ENCODE assay signal across 8 mouse cellular contexts in the genomic region with DNA sequence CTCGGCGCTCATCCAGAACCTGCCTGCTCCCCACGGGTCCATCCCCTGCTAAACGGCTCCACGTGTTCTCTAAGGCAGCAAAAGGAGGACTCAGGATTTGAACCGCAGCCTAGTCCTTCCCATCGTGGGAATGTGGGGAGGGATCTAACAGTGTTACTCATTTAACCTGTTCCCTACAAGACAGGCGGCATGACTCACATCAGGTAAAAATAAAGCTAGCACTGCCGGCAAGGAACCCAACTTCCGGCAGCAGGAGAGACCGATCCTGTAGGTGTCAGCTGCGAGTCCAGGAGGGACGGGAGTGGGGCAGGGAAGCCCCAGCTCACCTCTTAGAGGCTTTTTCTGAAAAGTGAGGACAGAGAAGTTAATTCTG. TPM values are rescaled to one million over a fixed set of nuclear protein-coding genes. Genes with fewer than 3 reads are reported as not detected.
DNase-seq lines count a peak whose midpoint lies in the region; ATAC-seq and TF ChIP-seq lines count a peak whose summit lies in the region.

No protein-coding gene starts in this region.

- peak overlapping the region; percentile 17; the same call in 1 of the 2 replicates for H3K9ac ChIP-seq in lung, embryonic 14.5 days
- H3K9ac ChIP-seq in stomach, embryonic 14.5 days (replicated peaks; ENCODE audit: low read depth, low read length) = no peak overlapping the region

- H3K4me1 ChIP-seq in lung, embryonic 14.5 days (ENCODE audit: insufficient read depth) = no peaks in the 10 kb centered on the region
- H3K4me1 ChIP-seq in stomach, embryonic 14.5 days (ENCODE audit: control insufficient read depth, insufficient read depth, low read length) = 0 out of 2 replicates have a peak, but pooled peaks cover 8% of the 10 kb centered on the region

- no peaks in the 10 kb centered on the region for H3K9me3 ChIP-seq in lung, embryonic 14.5 days (ENCODE audit: low read depth, low read length)
- H3K9me3 ChIP-seq in stomach, embryonic 14.5 days (ENCODE audit: control insufficient read depth, low read depth, low read length) = no peaks in the 10 kb centered on the region

- no peaks in the 10 kb centered on the region for H3K36me3 ChIP-seq in lung, embryonic 14.5 days (ENCODE audit: insufficient read depth)
- H3K36me3 ChIP-seq in stomach, embryonic 14.5 days (ENCODE audit: control insufficient read depth, insufficient read depth, low read length) = no peaks in the 10 kb centered on the region

- peak overlapping the region; percentile 86 for H3K27ac ChIP-seq in lung, embryonic 14.5 days (ENCODE audit: low read depth)
- peak overlapping the region; percentile 82 for H3K27ac ChIP-seq in stomach, embryonic 14.5 days (ENCODE audit: low read length)

- WGBS in lung, embryonic 14.5 days = 11% methylated on average over 13 of the region's 13 CpGs
- WGBS in stomach, embryonic 14.5 days = 15% methylated on average over 13 of the region's 13 CpGs

- H3K4me3 ChIP-seq in lung, embryonic 14.5 days (ENCODE audit: low read depth, low read length) = peak overlapping the region; percentile 33
- H3K4me3 ChIP-seq in stomach, embryonic 14.5 days (ENCODE audit: low read depth, low read length) = peak overlapping the region; percentile 27

- peak; percentile 30; the same call in 1 of the 2 replicates for ATAC-seq in lung, embryonic 14.5 days (ENCODE audit: insufficient read depth)
- peak; percentile 17; the same call in 1 of the 2 replicates for ATAC-seq in stomach, embryonic 14.5 days (ENCODE audit: insufficient number of reproducible peaks, insufficient read depth, low FRiP score, low read depth)
- no peak for ATAC-seq in granulocyte monocyte progenitor cell, adult 5-6 weeks (replicated peaks; ENCODE audit: poor library complexity, severe bottlenecking)
- ATAC-seq in erythroid progenitor cell, adult 5-6 weeks (replicated peaks; ENCODE audit: low FRiP score, poor library complexity, severe bottlenecking) = no peak

- no peaks in the 10 kb centered on the region for H3K27me3 ChIP-seq in lung, embryonic 14.5 days (ENCODE audit: insufficient read depth, low read length)
- no peaks in the 10 kb centered on the region for H3K27me3 ChIP-seq in stomach, embryonic 14.5 days (ENCODE audit: control insufficient read depth, insufficient read depth, low read length)

- peak overlapping the region; percentile 61 for H3K4me2 ChIP-seq in lung, embryonic 14.5 days
- H3K4me2 ChIP-seq in stomach, embryonic 14.5 days (replicated peaks; ENCODE audit: low read depth, low read length) = peak overlapping the region; percentile 48

- DNase-seq in right cerebral cortex, adult 2 months (ENCODE audit: low spot score in 2 of 2) = peak; percentile 62 to 68
- DNase-seq in right cerebral cortex, postnatal 4 days = no peak
- peak; percentile 11 to 23 for DNase-seq in frontal cortex, postnatal 25 days (ENCODE audit: low spot score in 2 of 2)
- peak; percentile 88 for DNase-seq in kidney, adult 9 months
- peak; percentile 43 for DNase-seq in lung, embryonic 14.5 days

- no peak for TF ChIP-seq CTCF in lung, embryonic 14.5 days (IDR thresholded peaks at IDR 0.05; ENCODE audit: low read depth)

RNA-seq across cellular contexts. Expression of gene Tmem125, which starts 0.7 kb away (rescaled TPM):
- polyA plus RNA-seq in lung, embryonic 14.5 days (2014; fragmentation: Nextera tagmentation; extraction: Ambion mirVana) = 3.3 and 3.6 TPM in 2 replicates
- 5.0 and 6.5 TPM in 2 replicates for polyA plus RNA-seq in stomach, embryonic 14.5 days (2014; fragmentation: Nextera tagmentation; extraction: Ambion mirVana)
- total RNA-seq in granulocyte monocyte progenitor cell, adult 5-6 weeks (2014; fragmentation: Nextera tagmentation) = not detected in 2 replicates
- total RNA-seq in granulocyte monocyte progenitor cell, adult 5-6 weeks (2017) = 0.82 TPM in 1 of 2 replicates, not detected in the other
- total RNA-seq in erythroid progenitor cell, adult 5-6 weeks (2015; ENCODE audit: low replicate concordance) = not detected in 2 replicates
- total RNA-seq in erythroid progenitor cell, adult 5-6 weeks (2017; ENCODE audit: low replicate concordance) = not detected in 2 replicates

RNA-seq across cellular contexts. Expression of gene 2610528J11Rik, which starts 16.3 kb away (rescaled TPM):
- polyA plus RNA-seq in lung, embryonic 14.5 days (2014; fragmentation: Nextera tagmentation; extraction: Ambion mirVana) = 9.0 and 10.3 TPM in 2 replicates
- 17.9 and 18.3 TPM in 2 replicates for polyA plus RNA-seq in stomach, embryonic 14.5 days (2014; fragmentation: Nextera tagmentation; extraction: Ambion mirVana)
- total RNA-seq in granulocyte monocyte progenitor cell, adult 5-6 weeks (2014; fragmentation: Nextera tagmentation) = not detected in 2 replicates
- not detected in 2 replicates for total RNA-seq in granulocyte monocyte progenitor cell, adult 5-6 weeks (2017)
- total RNA-seq in erythroid progenitor cell, adult 5-6 weeks (2015; ENCODE audit: low replicate concordance) = not detected in 2 replicates
- total RNA-seq in erythroid progenitor cell, adult 5-6 weeks (2017; ENCODE audit: low replicate concordance) = not detected in 2 replicates

RNA-seq across cellular contexts. Expression of gene Tie1, which starts 53.3 kb away (rescaled TPM):
- polyA plus RNA-seq in lung, embryonic 14.5 days (2014; fragmentation: Nextera tagmentation; extraction: Ambion mirVana) = 52.7 and 54.2 TPM in 2 replicates
- polyA plus RNA-seq in stomach, embryonic 14.5 days (2014; fragmentation: Nextera tagmentation; extraction: Ambion mirVana) = 16.4 and 18.5 TPM in 2 replicates
- total RNA-seq in granulocyte monocyte progenitor cell, adult 5-6 weeks (2014; fragmentation: Nextera tagmentation) = 3.9 and 7.2 TPM in 2 replicates
- total RNA-seq in granulocyte monocyte progenitor cell, adult 5-6 weeks (2017) = 4.3 and 4.5 TPM in 2 replicates
- total RNA-seq in erythroid progenitor cell, adult 5-6 weeks (2015; ENCODE audit: low replicate concordance) = not detected in 2 replicates
- total RNA-seq in erythroid progenitor cell, adult 5-6 weeks (2017; ENCODE audit: low replicate concordance) = not detected in 2 replicates

Comparison
In these comparisons a context has a peak if more than half of its experiments do, and no peak if none do; other contexts are left out.
1. ATAC-seq: peak in lung, embryonic 14.5 days (single experiment) and stomach, embryonic 14.5 days (single experiment); none in granulocyte monocyte progenitor cell, adult 5-6 weeks (single experiment) and erythroid progenitor cell, adult 5-6 weeks (single experiment).
2. RNA of gene Tie1, which starts 53.3 kb away (total RNA-seq): 3.9 to 7.2 TPM in granulocyte monocyte progenitor cell, adult 5-6 weeks; not detected in erythroid progenitor cell, adult 5-6 weeks; every median in the first group is over 4 times any median in the second.